Mouse (Mus musculus): ENCODE measurements around the gene Gm20388.

DNA sequence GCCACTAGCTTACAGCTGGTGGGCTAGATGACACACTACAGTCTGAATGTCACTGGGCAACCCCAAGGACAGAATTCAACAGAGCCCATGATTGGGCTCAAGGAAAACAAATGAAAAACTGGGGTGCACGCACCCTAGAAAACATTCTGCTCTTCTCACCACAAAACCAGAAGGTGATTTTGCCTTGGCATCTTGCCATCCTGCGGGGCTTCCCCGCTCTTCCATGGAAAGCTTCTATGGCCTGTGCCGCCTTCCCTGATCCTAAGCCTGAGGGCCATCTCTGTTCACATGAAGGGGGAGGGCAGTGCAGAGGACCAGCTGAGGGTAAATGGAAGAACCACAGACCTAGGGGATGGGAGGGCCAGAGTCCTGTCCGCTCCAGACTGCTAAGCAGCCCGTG is 2957.3 kb downstream of the Gm20388 start:
- TF ChIP-seq CTCF (IDR thresholded peaks at IDR 0.05; ENCODE audit: insufficient read depth, low read depth, low read length) (no peak), POLR2A (IDR thresholded peaks at IDR 0.05; ENCODE audit: insufficient read depth, low read depth, low read length) (no peak)

All from olfactory bulb, adult 2 months (tissue).